Mouse (Mus musculus) heart, adult 18-20 months (tissue): ENCODE results near the gene Fcer1g. TPM values are rescaled to one million over a fixed set of nuclear protein-coding genes. Genes with fewer than 3 reads are reported as not detected.

Source experiments
- DNase-seq, 2 experiments: peaks; one replicate each; pipeline ENCODE4 v3.0.0; 2021 to 2022; ENCODE audit warnings: mixed read lengths in 1 of 2
- long read RNA-seq, 2 experiments: library from polyadenylated mRNA; stranded (forward); transcript quantifications; one replicate each; pipeline ENCODE4 v2.0.0; 2021
- total RNA-seq, 2 experiments: library from RNA; stranded (reverse); gene quantifications; 2 replicates each; pipeline ENCODE4 v1.2.3; 2021

The Fcer1g gene
- total RNA-seq, result 10 to 100 TPM; 10.2 to 13.4 TPM
- long read RNA-seq, experiment 1, transcript Fcer1g-201 (5 exons, 674 nt), result major isoform, 11 of 16 reads
- long read RNA-seq, experiment 1, partial matches to known transcripts, result 0 of 16 reads
- long read RNA-seq, experiment 1, other reads (novel, unspliced or antisense), result 5 of 16 reads
- long read RNA-seq, experiment 2, transcript Fcer1g-201 (5 exons, 674 nt), result major isoform, 11 of 11 reads
- long read RNA-seq, experiment 2, partial matches to known transcripts, result 0 of 11 reads
- long read RNA-seq, experiment 2, other reads (novel, unspliced or antisense), result 0 of 11 reads

DNA sequence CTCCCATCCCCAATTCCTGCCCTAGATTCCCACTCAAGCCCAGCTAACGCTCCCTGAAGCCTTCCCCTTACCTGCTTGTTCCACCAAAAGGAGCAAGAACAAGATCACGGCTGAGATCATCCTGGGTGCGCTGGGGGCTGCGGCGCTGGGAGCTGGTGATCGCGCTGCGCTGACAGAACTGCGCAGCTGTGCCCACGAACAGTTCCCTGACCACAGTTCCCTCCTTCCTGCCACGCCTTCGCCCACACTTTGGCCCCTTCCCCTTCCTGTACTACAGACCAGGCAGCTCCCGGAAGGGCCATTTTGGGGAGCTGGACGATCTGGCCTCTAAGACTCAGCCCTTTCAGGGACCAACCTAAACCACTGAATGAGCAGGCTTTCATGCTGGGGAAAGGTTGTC, at the start of gene Fcer1g:
Gene Fcer1g (minus strand): TSS at position 240 of the 400 bp plus-strand sequence.
- DNase-seq, result peak in 1 of 2 experiments; percentile 74

DNA sequence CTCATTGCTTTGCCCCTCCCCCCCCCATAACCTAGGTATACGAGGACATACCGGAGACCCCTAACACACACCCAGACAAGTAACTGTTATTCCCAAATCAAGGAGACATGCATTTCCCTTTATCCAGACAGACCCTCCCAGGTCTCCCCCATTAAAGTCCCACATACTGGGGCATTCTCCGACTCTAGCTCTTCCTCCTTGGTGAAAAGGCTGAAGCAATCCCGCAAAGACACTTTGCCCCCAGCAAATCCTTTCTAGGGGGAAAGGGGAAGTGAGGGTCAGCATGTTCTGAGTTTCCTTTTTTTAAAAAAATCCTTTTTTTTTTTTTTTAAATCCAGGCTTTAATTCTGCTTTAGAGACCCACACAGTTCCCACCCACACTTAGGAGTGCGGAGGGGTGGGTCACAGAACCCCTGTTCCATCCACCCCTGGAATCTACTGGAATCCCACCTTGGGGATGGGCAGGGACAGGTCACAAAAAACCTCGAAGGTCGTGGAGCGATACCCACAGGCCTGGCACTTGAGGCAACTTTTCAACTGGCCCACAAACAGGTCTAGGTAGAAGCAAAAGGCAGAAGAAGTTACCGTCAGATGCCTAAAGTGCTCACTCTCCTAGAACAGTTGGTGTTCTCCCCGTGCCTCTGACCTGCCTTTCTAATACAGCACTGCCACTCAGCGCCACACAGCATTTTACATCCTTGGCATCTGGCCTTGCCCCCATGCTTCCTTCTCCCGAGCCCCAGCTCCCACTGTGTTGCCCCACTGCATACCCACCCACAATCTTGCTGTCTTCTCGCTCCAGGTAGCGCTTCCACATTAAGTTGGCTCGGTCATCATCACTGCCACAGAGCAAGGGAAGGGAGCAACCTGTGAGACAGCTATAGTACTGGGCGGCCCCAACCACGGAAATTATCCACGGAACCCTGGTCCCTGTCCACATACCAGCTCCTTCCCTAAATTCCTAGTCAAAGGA, 49.3 kb upstream of the Fcer1g start:
- DNase-seq, result peak in 1 of 2 experiments; percentile 14

DNA sequence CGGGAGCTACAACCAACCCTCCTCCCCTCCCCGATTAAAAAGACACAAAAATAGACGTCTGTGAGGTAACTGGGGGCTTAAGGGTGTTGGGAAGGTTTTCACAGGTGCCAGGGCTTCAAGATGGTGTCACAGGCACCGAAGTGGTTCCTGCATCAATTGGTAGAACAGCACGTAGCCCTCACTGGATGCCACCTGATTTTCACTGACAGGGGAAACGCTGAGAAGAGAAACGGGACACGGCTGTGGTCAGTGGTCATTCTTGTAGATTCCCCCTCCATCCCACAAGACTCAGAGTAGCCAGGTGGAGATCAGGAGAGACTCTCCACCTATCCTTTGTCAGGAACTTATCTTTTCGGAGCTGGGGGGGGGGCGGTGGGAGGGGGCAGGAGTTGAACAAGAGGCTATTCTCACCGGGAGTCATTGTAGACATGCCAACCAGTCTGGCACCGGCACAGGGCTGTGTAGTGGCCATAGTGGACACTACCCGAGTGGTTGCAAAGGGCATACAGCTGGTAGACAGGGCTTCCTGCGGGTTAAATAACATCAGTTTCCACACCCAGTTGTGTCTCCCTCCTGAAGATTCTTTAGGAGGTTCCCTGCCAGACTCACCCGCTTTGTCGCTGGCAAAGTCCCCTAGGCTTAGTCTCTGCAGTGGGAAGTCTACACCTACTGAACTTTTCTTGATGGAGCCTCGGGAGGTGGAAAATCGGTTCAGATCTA, 48.1 kb upstream of the Fcer1g start:
- no peak for DNase-seq

DNA sequence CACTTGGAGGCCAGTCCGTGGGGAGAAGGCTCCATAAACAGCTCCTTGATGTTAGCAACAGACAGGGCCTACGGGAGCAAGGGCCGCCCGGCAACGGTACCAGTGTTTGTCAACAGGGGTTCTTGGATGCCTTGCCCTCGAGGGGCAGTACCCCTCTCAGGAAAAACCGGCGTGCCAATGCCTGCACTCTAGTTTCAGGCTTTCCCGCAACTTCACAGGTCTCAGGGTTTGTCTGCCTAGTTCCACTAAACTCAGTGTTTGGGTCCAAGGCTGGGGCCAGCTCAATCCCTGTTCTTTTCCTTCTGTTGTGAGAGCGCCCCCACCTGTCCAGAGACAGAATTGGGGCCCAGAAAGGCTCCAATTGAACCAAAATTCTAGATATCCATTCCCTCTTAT, 47.4 kb upstream of the Fcer1g start:
- peak; percentile 87 to 93 for DNase-seq

DNA sequence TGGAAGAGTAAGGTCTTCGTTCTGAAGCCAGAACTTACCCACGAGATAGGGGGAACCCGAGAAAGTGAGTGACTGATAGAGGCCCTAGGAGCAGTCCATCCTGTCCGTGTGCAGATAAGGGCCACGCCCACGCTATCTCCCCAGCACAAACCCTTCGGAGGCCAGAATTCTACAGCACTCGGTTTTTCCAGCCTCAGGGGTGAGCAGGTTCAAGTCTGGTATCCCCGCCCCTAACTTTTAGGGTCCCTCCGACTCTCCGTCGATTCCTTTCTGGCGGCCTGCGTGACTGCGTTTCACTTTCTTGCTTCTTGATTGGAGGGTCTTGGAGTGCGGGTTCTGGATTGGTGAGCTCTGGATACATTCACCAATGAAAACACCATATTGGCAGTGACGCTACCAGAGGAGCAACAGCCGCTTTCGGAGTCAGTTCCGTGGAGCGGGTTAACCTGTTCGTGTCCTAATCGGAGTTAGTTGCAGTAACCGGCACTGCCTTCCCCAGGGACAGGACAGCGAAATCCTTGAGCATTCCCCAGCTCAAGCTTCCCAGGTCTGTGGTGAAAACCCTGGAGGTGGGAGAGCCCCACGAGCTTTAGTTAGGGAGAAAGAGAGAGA, 46.9 kb upstream of the Fcer1g start, which contains the start of gene Ppox:
Gene Ppox (minus strand): TSS at position 271 of the 612 bp plus-strand sequence.
- peak; percentile 94 to 98 for DNase-seq

DNA sequence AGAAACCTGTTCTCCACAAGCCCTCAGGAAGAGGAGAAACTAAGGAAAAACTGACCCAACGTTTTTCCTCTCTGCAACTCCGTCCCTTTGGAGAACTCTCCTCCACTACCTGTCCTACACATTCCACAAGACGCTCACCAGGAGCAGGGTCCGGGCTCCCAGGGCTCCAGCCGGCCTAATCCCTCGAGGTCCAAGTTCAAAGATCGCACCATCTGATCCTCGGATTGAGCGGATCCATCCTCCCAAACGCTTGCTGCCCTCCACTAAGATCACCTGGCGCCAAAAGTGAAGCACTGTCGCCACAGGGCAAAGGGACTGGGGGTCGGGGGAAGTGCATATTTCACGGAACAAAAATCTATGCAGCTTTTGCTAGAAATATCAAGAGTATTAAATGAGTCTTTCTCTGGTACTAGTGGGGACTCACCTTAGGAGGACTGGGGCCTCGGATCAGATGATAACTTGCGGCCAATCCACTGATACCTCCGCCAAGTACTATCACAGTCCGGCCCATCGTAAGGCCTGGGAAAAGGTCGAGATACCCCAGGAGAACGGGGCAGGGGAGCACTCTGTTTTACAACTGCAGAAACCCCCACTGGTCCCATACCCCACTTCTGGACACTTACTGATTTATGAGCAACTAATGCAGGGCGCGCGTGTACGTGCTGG, 46.2 kb upstream of the Fcer1g start:
- DNase-seq, result no peak

DNA sequence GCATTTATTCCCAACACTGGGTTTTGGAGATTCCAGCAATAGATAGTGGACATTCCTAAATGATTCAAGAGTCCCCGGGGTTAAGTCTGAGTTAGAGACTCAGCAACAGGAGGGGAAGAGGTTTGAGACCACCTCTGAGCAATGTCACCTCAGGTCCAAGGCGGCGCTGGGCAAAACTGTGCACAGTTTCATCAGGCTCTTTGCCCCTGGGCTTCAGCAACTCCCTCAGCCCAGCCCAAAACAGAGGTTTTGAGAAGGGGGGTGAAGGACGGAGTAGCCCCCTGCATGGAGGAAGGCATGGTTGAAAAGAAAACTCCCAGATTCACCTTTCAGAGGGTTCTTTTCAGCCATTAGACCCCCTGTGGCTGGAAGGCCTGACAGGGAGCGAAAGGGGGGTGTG, 45.6 kb upstream of the Fcer1g start:
- DNase-seq, result no peak

DNA sequence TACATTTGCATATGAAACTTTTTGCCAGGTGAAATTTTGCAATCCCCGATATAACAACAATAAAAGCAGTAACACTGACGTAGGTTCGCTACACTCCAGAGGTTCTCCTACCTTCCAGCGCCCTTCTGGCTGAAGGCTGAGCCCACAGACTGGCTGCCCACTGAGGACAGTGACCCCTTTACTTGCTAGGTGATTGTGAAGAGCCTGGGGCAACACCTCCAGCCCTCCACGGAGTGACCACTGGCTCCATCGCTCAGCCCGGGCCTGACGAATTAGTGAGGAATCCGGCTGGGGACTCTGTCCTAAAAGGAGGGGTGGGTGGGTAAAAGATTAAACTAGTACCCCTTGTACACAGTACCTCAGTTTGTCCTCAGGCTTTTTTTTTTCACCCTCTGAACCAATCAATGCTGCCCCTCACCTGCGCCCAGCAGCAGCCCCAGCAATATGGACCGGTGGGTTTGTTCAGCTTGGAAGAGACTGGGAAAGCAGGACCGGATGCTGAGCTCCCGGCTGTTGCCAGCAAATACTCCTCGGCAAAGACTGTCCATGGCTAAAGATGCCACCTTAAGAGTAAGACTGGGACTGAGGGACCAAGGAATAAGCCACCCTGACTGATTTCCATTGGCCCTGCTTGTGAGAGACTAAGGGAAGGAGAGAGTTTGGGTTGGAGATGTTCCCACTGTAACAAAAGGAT, 45.0 kb upstream of the Fcer1g start:
- DNase-seq, result no peak

DNA sequence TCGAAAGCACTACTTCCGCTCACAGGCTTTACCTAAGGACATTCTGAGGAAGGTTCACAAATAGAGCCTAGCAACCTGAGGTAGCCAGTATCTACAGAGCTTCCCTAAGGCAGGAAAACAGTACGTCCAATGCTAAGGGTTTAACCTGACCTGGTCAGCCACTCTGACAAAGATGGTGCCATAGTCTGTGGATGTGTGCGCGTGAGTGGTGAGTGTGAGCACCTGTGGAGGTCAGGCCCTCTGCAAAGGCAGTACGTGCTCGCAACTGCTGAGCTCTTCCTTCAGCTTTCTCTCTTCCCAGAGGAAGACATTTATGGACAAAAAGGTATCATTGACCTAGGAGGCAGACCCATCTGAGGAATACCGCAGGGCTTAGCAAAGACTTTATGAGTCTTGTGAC, 44.3 kb upstream of the Fcer1g start:
- DNase-seq, result no peak

DNA sequence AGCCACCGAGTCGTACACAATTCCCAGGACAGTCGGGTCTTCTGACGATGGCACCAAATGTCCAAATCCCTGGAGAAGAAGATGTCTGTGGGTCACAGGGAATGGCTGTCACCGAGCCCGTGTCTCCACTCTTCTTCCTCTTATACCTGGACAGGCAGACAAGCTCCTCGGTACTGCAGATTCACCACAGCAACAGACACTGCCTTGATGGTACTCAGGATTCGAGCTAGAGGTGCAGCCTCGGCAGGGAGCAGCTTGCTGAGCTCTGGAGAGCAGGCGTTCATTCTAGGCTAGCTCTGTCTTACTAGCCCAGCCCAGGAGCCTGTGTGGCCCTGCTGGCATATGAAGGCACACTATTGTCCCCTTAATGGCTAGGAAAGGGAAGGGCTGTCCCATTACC, 43.6 kb upstream of the Fcer1g start:
- DNase-seq, result no peak

DNA sequence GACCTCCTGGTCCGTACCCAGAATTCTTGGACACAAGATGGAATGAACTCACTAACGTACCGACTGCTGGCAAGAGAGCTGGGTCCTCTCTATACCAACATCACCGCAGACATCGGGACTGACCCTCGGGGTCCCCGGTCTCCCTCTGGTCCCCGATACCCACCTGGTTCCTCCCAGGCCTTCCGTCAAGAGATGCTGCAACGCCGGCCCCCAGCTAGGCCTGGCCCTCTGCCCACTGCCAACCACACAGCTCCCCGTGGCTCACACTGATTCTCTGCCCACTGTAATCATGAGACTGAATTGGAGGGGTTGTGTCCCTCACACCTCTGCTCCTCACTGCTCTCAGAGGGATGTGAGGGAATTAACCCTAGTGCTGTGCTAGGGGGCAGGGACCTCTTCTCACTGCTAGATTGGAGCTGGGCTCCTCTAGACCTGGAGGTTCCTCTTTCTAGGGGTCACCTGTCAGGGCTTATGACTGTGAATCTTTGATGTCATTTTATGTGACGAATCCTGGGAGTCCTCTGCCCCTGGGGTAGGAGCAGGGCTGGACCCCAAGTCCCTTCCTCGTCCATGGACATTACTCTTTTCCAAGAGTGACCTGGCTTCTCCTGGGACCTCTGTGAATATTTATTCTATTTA, 42.1 kb upstream of the Fcer1g start:
- DNase-seq, result no peak

DNA sequence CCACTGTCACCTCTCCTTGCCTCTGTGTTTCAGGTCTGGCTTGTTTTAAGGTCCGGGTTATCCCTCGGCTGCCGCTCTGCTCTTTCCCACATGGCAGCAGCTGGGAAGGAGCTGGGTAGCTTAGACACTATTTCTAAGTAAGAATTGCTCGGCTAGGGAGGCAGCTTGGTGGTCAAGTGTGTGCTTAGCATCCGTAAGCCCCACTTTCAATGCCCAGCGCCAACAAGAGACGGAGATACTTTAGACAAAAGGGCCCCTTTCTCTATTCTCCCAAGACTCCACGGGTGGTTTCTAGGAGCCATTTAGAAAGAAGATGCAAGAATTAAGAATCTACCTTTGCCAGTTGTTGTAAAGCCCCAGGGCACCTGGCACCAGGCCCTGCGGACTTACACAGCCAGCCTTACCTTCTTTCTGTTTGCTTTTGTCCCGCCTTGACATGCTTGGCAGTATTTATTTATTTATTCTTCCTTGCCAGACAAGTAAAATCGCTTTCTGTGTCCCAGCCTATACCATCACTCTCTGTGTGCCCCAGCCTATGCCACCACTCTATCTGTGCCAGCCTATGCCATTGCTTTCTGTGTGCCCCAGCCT, 41.1 kb upstream of the Fcer1g start:
- DNase-seq, result no peak

DNA sequence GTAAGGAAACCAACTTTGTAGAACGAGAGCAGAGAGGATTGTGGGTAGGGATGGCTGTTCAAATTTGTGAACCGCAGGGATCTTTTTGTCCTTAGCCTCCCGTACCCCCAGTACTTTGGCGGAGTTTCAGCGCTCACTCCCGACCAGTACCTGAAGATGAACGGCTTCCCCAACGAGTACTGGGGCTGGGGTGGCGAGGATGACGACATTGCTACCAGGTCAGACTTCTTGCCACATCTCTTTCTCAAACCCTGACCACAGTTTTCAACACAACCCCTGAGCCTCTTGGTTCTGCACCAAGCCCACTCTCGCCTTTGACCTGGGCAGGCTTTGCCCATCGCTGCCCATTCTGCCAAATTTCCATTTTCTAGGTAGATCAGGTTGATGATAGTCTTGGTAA, 40.0 kb upstream of the Fcer1g start:
- DNase-seq, result no peak

DNA sequence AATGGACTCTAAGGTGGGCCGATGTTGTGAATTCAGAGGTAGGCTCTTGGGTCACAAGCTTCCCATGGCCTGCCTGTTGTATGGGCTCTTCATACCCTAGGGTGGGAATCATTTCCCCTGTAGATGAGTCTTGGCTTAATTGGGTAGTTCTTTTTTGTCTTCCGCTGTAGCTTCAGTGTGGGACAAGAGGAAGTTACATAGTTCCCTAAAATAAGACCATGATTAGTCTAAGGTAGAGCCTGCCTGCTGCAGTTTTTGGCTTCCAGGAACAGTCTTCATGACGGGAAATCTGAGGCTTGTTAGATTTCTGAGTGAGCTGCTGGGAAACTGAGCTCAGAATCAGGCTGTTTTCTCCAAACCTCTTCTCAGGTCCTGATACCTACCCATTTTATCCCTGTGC, 37.9 kb upstream of the Fcer1g start:
- DNase-seq, result no peak

DNA sequence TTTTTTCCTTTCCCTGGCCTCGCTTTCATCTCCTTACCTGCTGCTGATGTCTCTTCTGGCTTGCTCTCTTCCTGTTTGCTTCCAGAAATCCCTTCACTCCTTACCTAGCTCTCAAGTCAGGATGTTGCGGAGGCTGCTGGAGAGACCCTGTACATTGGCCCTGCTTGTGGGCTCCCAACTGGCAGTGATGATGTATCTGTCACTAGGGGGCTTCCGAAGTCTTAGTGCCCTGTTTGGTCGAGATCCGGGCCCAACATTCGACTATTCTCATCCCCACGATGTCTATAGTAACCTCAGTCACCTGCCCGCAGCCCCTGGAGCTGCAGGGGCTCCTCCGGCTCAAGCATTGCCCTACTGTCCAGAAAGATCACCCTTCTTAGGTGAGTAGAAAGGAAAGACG, 37.5 kb upstream of the Fcer1g start:
- no peak for DNase-seq

DNA sequence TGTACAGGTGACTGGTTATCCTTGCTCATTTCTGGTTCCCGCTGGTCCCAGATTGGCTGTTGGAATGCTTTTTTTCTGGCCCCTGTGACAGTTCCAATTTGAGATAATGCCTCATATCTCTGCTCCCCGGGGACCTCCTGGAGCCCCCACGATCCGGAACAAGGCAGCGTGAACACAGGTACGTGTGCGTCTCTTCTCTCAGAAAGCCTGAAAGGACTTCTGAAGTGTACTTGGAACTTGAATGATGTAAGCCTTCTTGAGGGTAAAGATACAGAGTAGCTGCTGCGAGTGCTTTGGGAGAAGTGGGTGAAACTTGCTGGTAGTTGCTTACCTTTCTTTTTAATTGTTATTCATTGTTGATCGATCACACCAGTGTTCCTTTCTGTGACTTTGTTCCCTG, 37.0 kb upstream of the Fcer1g start:
- DNase-seq, result no peak

DNA sequence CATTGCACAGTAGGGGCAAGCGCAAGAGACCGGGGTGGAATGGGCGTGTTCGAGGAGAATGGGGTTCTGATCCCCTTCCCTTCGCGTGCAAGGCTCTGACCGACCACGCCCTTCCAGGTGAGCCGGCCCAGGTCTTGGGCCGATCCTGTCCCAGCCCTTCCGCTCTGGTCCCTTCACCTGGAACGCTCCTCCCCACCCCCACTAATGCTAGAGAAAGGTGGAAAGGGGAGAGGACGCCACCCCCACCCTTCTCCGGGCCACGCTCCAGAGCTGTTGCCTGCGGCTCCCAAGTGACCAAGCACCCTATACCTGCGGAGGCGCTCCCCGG, 36.4 kb upstream of the Fcer1g start:
- DNase-seq, result no peak

DNA sequence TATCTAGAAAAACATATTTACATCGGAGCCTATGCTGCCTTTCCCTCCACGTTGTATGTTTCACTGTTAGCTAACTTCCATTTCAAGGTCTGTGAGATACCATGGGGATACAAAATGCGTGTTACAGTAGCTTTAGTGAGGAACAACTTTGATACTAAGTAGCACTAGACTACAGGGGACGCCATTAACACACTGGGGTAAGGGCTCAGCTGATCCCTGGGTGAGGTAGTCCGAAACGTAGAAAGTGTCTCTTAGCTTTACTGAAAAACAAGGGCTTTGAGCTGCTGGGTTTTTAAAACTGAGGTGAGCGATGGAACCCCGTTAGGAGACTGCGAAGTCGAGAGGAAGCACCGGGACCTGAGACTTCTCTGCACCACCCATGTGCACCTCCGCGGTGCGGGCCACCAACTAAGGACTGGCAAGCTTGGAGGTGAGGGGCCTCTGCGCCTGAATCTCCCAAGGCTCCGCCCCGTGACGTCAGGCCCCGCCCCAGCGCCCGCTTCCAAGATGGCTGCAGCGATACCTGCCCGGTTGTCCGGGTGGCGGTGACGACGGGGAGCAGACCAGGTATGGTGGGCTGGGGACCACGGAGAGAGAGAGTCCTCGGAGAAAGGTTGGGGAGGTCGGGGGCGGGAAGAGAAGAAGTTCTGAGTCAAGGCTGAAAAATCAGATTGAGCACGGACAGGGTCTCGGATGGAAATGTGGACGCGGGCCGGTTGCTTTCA, 35.8 kb upstream of the Fcer1g start, which contains the start of gene B4galt3:
Gene B4galt3 (plus strand): TSS at position 481 of the 725 bp plus-strand sequence.
- DNase-seq, result peak; percentile 96 to 99

DNA sequence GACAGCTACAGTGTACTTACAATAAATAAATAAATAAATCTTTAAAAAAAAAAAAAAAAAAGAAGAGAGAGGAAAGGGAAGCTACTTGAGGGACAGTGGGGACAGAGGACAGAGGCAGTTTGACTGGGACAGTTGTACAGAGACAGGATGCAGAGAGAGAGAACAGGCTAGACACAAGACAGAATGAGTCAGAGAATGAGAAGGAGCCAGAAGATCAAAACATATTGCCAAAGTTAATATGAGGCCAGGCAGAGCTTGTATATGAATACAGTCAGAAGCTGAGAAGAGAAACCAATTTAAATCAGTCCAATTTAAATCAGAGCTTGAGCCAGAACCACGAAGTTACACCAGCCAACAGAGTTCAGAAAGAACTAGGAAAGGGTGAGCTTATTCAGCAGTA, 34.2 kb upstream of the Fcer1g start:
- no peak for DNase-seq
